Mouse (Mus musculus) mesoderm, embryonic 11.5 days (tissue): Measurements from ENCODE around the gene Atp1a1.

Experiments
- DNase-seq: peaks from one replicate; pipeline ENCODE4 v3.0.0-alpha.2; 2012; ENCODE audit warnings: low read depth, low spot score

The Atp1a1 gene

GRCm38 (mm10) chr3:101593266-101593651 is 11.2 kb downstream of the Atp1a1 start:
- no peak for DNase-seq

GRCm38 (mm10) chr3:101592281-101593265 is 11.9 kb downstream of the Atp1a1 start:
- no peak for DNase-seq

GRCm38 (mm10) chr3:101590380-101590779 is 14.1 kb downstream of the Atp1a1 start:
- no peak for DNase-seq

GRCm38 (mm10) chr3:101588299-101588698 is 16.2 kb downstream of the Atp1a1 start:
- DNase-seq, result no peak

- DNase-seq, result no peak
These were observed 17.7 kb downstream of the Atp1a1 start for GRCm38 (mm10) chr3:101586794-101587193.

- DNase-seq, result no peak
These were observed 26.4 kb downstream of the Atp1a1 start for GRCm38 (mm10) chr3:101578072-101578471.

- DNase-seq, result peak; percentile 26
These were observed 27.1 kb downstream of the Atp1a1 start for GRCm38 (mm10) chr3:101577361-101577760.

GRCm38 (mm10) chr3:101575527-101576085 is 28.9 kb downstream of the Atp1a1 start:
- no peak for DNase-seq

GRCm38 (mm10) chr3:101574463-101575193 is 29.9 kb downstream of the Atp1a1 start:
- DNase-seq, result no peak

- DNase-seq, result no peak
These were observed 31.5 kb downstream of the Atp1a1 start for GRCm38 (mm10) chr3:101572991-101573390.

GRCm38 (mm10) chr3:101572174-101572626 is 32.3 kb downstream of the Atp1a1 start:
- DNase-seq, result peak; percentile 54

GRCm38 (mm10) chr3:101571515-101572130 is 32.9 kb downstream of the Atp1a1 start:
- no peak for DNase-seq

GRCm38 (mm10) chr3:101570747-101571514 is 33.6 kb downstream of the Atp1a1 start:
- DNase-seq, result no peak

GRCm38 (mm10) chr3:101570246-101570645 is 34.2 kb downstream of the Atp1a1 start:
- DNase-seq, result no peak

- DNase-seq, result no peak
These were observed 35.9 kb downstream of the Atp1a1 start for GRCm38 (mm10) chr3:101568627-101569026.

GRCm38 (mm10) chr3:101564011-101564410 is 40.5 kb downstream of the Atp1a1 start:
- DNase-seq, result no peak

- no peak for DNase-seq
These were observed 41.8 kb downstream of the Atp1a1 start for GRCm38 (mm10) chr3:101562510-101563209.

- DNase-seq, result no peak
These were observed 42.5 kb downstream of the Atp1a1 start for GRCm38 (mm10) chr3:101561948-101562347.

GRCm38 (mm10) chr3:101560841-101561522 is 43.5 kb downstream of the Atp1a1 start:
- no peak for DNase-seq

- DNase-seq, result no peak
These were observed 47.8 kb downstream of the Atp1a1 start for GRCm38 (mm10) chr3:101556712-101557111.
